Mouse (Mus musculus) MEL (cell line): ENCODE measurements around the gene Morn1. TPM values are rescaled to one million over a fixed set of nuclear protein-coding genes. Genes with fewer than 3 reads are reported as not detected.

ENCODE experiments used
- DNase-seq: peaks from one replicate; pipeline ENCODE4 v3.0.0; 2011; ENCODE audit warnings: low read depth, low spot score
- H3K27ac ChIP-seq: 2 replicates; pipeline ENCODE4 v1.5.1; 2012; ENCODE audit warnings: low read depth, mild to moderate bottlenecking, control low read depth, low read length, moderate library complexity; ENCODE audit not compliant: control insufficient read depth
- H3K27me3 ChIP-seq, 2 experiments: fragments of 150-350 bp in 1 of 2; sonication (generic) in 1 of 2; 2 replicates each; pipeline ENCODE4 v1.6.1; 2012; ENCODE audit warnings: low read length in 2 of 2, mild to moderate bottlenecking in 2 of 2, improper control_type of control experiment in 1 of 2, moderate library complexity in 1 of 2; ENCODE audit not compliant: insufficient read depth in 2 of 2, control insufficient read depth in 1 of 2
- H3K36me3 ChIP-seq, 2 experiments: 2 replicates each; pipeline ENCODE4 v1.6.1; 2012 to 2014; ENCODE audit warnings: low read length in 2 of 2, improper control_type of control experiment in 1 of 2, inconsistent platforms in 1 of 2, mild to moderate bottlenecking in 1 of 2; ENCODE audit not compliant: insufficient read depth in 2 of 2, control insufficient read depth in 1 of 2
- H3K4me1 ChIP-seq, 2 experiments: fragments of 150-350 bp in 1 of 2; sonication (generic) in 1 of 2; 2 replicates each; pipeline ENCODE4 v1.6.1; 2012; ENCODE audit warnings: low read length in 2 of 2, improper control_type of control experiment in 1 of 2, mild to moderate bottlenecking in 1 of 2; ENCODE audit not compliant: insufficient read depth in 2 of 2, control insufficient read depth in 1 of 2
- H3K4me3 ChIP-seq, 2 experiments: fragments of 150-350 bp in 1 of 2; sonication (generic) in 1 of 2; 2 replicates each; pipeline ENCODE4 v1.5.1; 2012; ENCODE audit warnings: low read depth in 2 of 2, low read length in 2 of 2, mild to moderate bottlenecking in 2 of 2, moderate library complexity in 2 of 2, control low read depth in 1 of 2, improper control_type of control experiment in 1 of 2; ENCODE audit not compliant: control insufficient read depth in 1 of 2, insufficient read depth in 1 of 2
- H3K79me2 ChIP-seq: 2 replicates; pipeline ENCODE4 v1.6.1; 2012; ENCODE audit warnings: mild to moderate bottlenecking, low read length, moderate library complexity; ENCODE audit not compliant: control insufficient read depth, poor library complexity, insufficient read depth
- H3K9ac ChIP-seq: 2 replicates; pipeline ENCODE4 v1.6.1; 2012; ENCODE audit warnings: low read depth, mild to moderate bottlenecking, control low read depth, low read length, moderate library complexity; ENCODE audit not compliant: control insufficient read depth, poor library complexity, severe bottlenecking
- H3K9me3 ChIP-seq: fragments of 150-350 bp; sonication (generic); replicated peaks from 2 replicates; pipeline ENCODE4 v1.6.1; 2012; ENCODE audit warnings: mild to moderate bottlenecking, low read length, improper control_type of control experiment, moderate library complexity; ENCODE audit not compliant: insufficient read depth
- CHD1 ChIP-seq: IDR thresholded peaks from 2 replicates; pipeline ENCODE4 v1.6.1; 2012; ENCODE audit warnings: low read depth, mild to moderate bottlenecking, inconsistent platforms, low read length, improper control_type of control experiment
- CHD2 ChIP-seq: IDR thresholded peaks from 2 replicates; pipeline ENCODE4 v1.6.1; 2011; ENCODE audit warnings: low read length, improper control_type of control experiment
- ELF1 ChIP-seq: IDR thresholded peaks from 2 replicates; pipeline ENCODE4 v1.6.1; 2014; ENCODE audit warnings: low read depth, mild to moderate bottlenecking, inconsistent platforms, low read length, improper control_type of control experiment, moderate library complexity
- ETS1 ChIP-seq: IDR thresholded peaks from 2 replicates; pipeline ENCODE4 v1.6.1; 2012; ENCODE audit warnings: low read depth, mild to moderate bottlenecking, inconsistent platforms, low read length, improper control_type of control experiment, moderate library complexity
- GATA1 ChIP-seq: IDR thresholded peaks from 2 replicates; pipeline ENCODE4 v1.6.1; 2011; ENCODE audit warnings: low read depth, low read length, improper control_type of control experiment
- JUND ChIP-seq: IDR thresholded peaks from 2 replicates; pipeline ENCODE4 v1.6.1; 2011; ENCODE audit warnings: low read depth, mild to moderate bottlenecking, improper control_type of control experiment, low read length
- KAT2A ChIP-seq: conservative IDR thresholded peaks from 2 replicates; pipeline ENCODE4 v1.6.1; 2012; ENCODE audit warnings: low read depth, low read length, improper control_type of control experiment, inconsistent platforms
- MAX ChIP-seq: IDR thresholded peaks from 2 replicates; pipeline ENCODE4 v1.6.1; 2011; ENCODE audit warnings: low read length, improper control_type of control experiment
- MAZ ChIP-seq: IDR thresholded peaks from 2 replicates; pipeline ENCODE4 v1.6.1; 2012; ENCODE audit warnings: low read depth, mild to moderate bottlenecking, inconsistent platforms, low read length, improper control_type of control experiment
- MXI1 ChIP-seq: IDR thresholded peaks from 2 replicates; pipeline ENCODE4 v1.6.1; 2011; ENCODE audit warnings: mild to moderate bottlenecking, low read depth, low read length, improper control_type of control experiment
- MYC ChIP-seq: IDR thresholded peaks from 2 replicates; pipeline ENCODE4 v1.6.1; 2011; ENCODE audit warnings: low read depth, mild to moderate bottlenecking, low read length, improper control_type of control experiment, moderate library complexity
- POLR2A ChIP-seq, 2 experiments: IDR thresholded peaks; 2 replicates each; pipeline ENCODE4 v1.6.1; 2011 to 2012; ENCODE audit warnings: low read length in 2 of 2, mild to moderate bottlenecking in 2 of 2, control low read depth in 1 of 2, improper control_type of control experiment in 1 of 2, low read depth in 1 of 2, moderate library complexity in 1 of 2; ENCODE audit not compliant: control insufficient read depth in 1 of 2, insufficient read depth in 1 of 2, poor library complexity in 1 of 2
- POLR2AphosphoS2 ChIP-seq: IDR thresholded peaks from 2 replicates; pipeline ENCODE4 v1.6.1; 2011; ENCODE audit warnings: low read length, improper control_type of control experiment
- SIN3A ChIP-seq: IDR thresholded peaks from 2 replicates; pipeline ENCODE4 v1.6.1; 2012; ENCODE audit warnings: low read length, improper control_type of control experiment, inconsistent platforms
- SMC3 ChIP-seq: IDR thresholded peaks from 2 replicates; pipeline ENCODE4 v1.6.1; 2011; ENCODE audit warnings: low read depth, low read length, improper control_type of control experiment
- TBP ChIP-seq: IDR thresholded peaks from 2 replicates; pipeline ENCODE4 v1.8.0; 2011; ENCODE audit warnings: low read depth, low read length, improper control_type of control experiment
- TCF12 ChIP-seq: IDR thresholded peaks from 2 replicates; pipeline ENCODE4 v1.6.1; 2014; ENCODE audit warnings: low read depth, mild to moderate bottlenecking, inconsistent platforms, low read length, improper control_type of control experiment, moderate library complexity
- UBTF ChIP-seq: IDR thresholded peaks from 2 replicates; pipeline ENCODE4 v1.6.1; 2012; ENCODE audit warnings: low read depth, mild to moderate bottlenecking, inconsistent platforms, low read length, improper control_type of control experiment, moderate library complexity, borderline replicate concordance; ENCODE audit not compliant: insufficient read depth
- USF1 ChIP-seq: IDR thresholded peaks from 2 replicates; pipeline ENCODE4 v1.6.1; 2014; ENCODE audit warnings: low read depth, mild to moderate bottlenecking, inconsistent platforms, low read length, improper control_type of control experiment, moderate library complexity
- USF2 ChIP-seq, 2 experiments: IDR thresholded peaks; 2 replicates each; pipeline ENCODE4 v1.6.1; 2011 to 2012; ENCODE audit warnings: improper control_type of control experiment in 2 of 2, low read length in 2 of 2, borderline replicate concordance in 1 of 2, inconsistent platforms in 1 of 2, low read depth in 1 of 2, mild to moderate bottlenecking in 1 of 2; ENCODE audit not compliant: insufficient read depth in 1 of 2
- polyA plus RNA-seq, 2 experiments: library from polyadenylated mRNA; stranded (reverse) in 1 of 2; unstranded in 1 of 2; fragments of >175 nt in 1 of 2; fragments of >200 nt in 1 of 2; gene quantifications; 2 replicates each; pipeline versions ENCODE4 v1.2.1 to v1.2.4; 2012; ENCODE audit warnings: low replicate concordance in 2 of 2, low read depth in 1 of 2; ENCODE audit not compliant: insufficient read length in 2 of 2, insufficient read depth in 1 of 2, missing spikeins in 1 of 2
- total RNA-seq: library from RNA; depleted of rRNA; stranded (reverse); fragments of 300-350 nt; gene quantifications from 2 replicates; pipeline ENCODE4 v1.2.3, GENCODE M21; 2012

The Morn1 gene
- total and polyA plus RNA-seq, 3 experiments = 4.1 to 4.4 TPM; not detected in 1

- TF ChIP-seq TCF12 = no peak
Measured at GRCm38 (mm10) chr4:155084351-155084750, 2.0 kb upstream of the Morn1 start (continued).

GRCm38 (mm10) chr4:155085206-155086107 is 920 bp upstream of the Morn1 start:
- H3K9me3 ChIP-seq = no peaks in the 10 kb centered on the region
- peaks cover 3 to 18% of the 10 kb centered on the region in 2 experiments; a peak in 3 of 4 replicates for H3K4me1 ChIP-seq
- H3K9ac ChIP-seq = peak overlapping the region; percentile 90
- H3K4me3 ChIP-seq = peak overlapping the region; percentile 94 to 100
- peaks cover 15 to 16% of the 10 kb centered on the region in 2 experiments for H3K36me3 ChIP-seq
- peaks cover 37% of the 10 kb centered on the region for H3K79me2 ChIP-seq
- peak overlapping the region; percentile 91 for H3K27ac ChIP-seq
- TF ChIP-seq ELF1 (no peak), ETS1 (no peak), MAZ (no peak; the same call in 1 of the 2 replicates), KAT2A (no peak; the same call in 1 of the 2 replicates), CHD2 (no peak), GATA1 (peak; percentile 40; the same call in 1 of the 2 replicates), SIN3A (peak; percentile 25; the same call in 1 of the 2 replicates), MYC (peak; percentile 87), USF2 (IDR thresholded peaks at IDR 0.05; ENCODE audit: borderline replicate concordance in 1 of 2, insufficient read depth in 1 of 2, low read depth in 1 of 2, low read length in 2 of 2) (no peak), POLR2AphosphoS2 (no peak), MAX (peak; percentile 58; the same call in 1 of the 2 replicates), USF1 (no peak), TBP (peak; percentile 26; the same call in 1 of the 2 replicates), CHD1 (0 out of 2 replicates have a peak, but pooled peaks have one; percentile 60), MXI1 (peak; percentile 84)
- no peaks in the 10 kb centered on the region for H3K27me3 ChIP-seq
- DNase-seq = peak; percentile 69

- Histone ChIP-seq H3K9me3 (no peaks in the 10 kb centered on the region), H3K27ac (no peak overlapping the region), H3K4me3 (no peak overlapping the region), H3K4me1 (peaks cover 1 to 18% of the 10 kb centered on the region in 2 experiments; a peak in 3 of 4 replicates), H3K9ac (no peak overlapping the region), H3K79me2 (peaks cover 18% of the 10 kb centered on the region), H3K27me3 (no peaks in the 10 kb centered on the region), H3K36me3 (peaks cover 0 to 12% of the 10 kb centered on the region in 2 experiments; a peak in 2 of 4 replicates)
- DNase-seq = no peak
- no peak for TF ChIP-seq SMC3
- TF ChIP-seq ETS1 = no peak
- no peak for TF ChIP-seq MAZ
- TF ChIP-seq UBTF = no peak
- no peak for TF ChIP-seq JUND
- no peak for TF ChIP-seq POLR2A (IDR thresholded peaks at IDR 0.05; ENCODE audit: control insufficient read depth in 1 of 2, insufficient read depth in 1 of 2, low read depth in 1 of 2, low read length in 2 of 2, poor library complexity in 1 of 2)
Measured at GRCm38 (mm10) chr4:155089241-155089640, 2.9 kb downstream of the Morn1 start.
